Mouse (Mus musculus): Measurements from ENCODE around the gene Vstm2b. TPM values are rescaled to one million over a fixed set of nuclear protein-coding genes. Genes with fewer than 3 reads are reported as not detected.

The Vstm2b gene
- polyA plus RNA-seq, 1 experiment: not detected

GRCm38 (mm10) chr7:40921281-40921680 is 23.2 kb downstream of the Vstm2b start:
- H3K27me3 ChIP-seq (ENCODE audit: control insufficient read depth, insufficient read depth, insufficient read length): no peaks in the 10 kb centered on the region
- H3K4me3 ChIP-seq: no peak overlapping the region
- TF ChIP-seq POLR2AphosphoS2 (IDR thresholded peaks at IDR 0.05; ENCODE audit: insufficient read length, low read depth) (no peak), TCF3 (IDR thresholded peaks at IDR 0.05; ENCODE audit: insufficient read length, low read depth) (no peak), REST (IDR thresholded peaks at IDR 0.05; ENCODE audit: insufficient read depth, insufficient read length) (no peak), MYOD1 (IDR thresholded peaks at IDR 0.05; ENCODE audit: control insufficient read depth in 1 of 3, insufficient read length in 2 of 3, low read depth in 2 of 3) (no peak), E2F4 (IDR thresholded peaks at IDR 0.05; ENCODE audit: insufficient read depth) (no peak), TCF12 (IDR thresholded peaks at IDR 0.05; ENCODE audit: insufficient read depth, poor library complexity, severe bottlenecking) (no peak), POLR2A (IDR thresholded peaks at IDR 0.05; ENCODE audit: insufficient read length, low read depth) (no peak)
- H3K36me3 ChIP-seq (ENCODE audit: control insufficient read depth, insufficient read depth): no peaks in the 10 kb centered on the region
- H3ac ChIP-seq (ENCODE audit: control insufficient read depth, insufficient read length): no peak overlapping the region
- H3K4me2 ChIP-seq (ENCODE audit: low read depth): no peak overlapping the region
- H3K79me2 ChIP-seq (ENCODE audit: control insufficient read depth, insufficient read depth): no peaks in the 10 kb centered on the region

- H3K27me3 ChIP-seq (ENCODE audit: control insufficient read depth, insufficient read depth, insufficient read length): no peaks in the 10 kb centered on the region
- no peak overlapping the region for H3K4me2 ChIP-seq (ENCODE audit: low read depth)
- no peak overlapping the region for H3ac ChIP-seq (ENCODE audit: control insufficient read depth, insufficient read length)
- H3K4me3 ChIP-seq: no peak overlapping the region
- H3K79me2 ChIP-seq (ENCODE audit: control insufficient read depth, insufficient read depth): no peaks in the 10 kb centered on the region
- no peaks in the 10 kb centered on the region for H3K36me3 ChIP-seq (ENCODE audit: control insufficient read depth, insufficient read depth)
- TF ChIP-seq MYOG (IDR thresholded peaks at IDR 0.05; ENCODE audit: control insufficient read depth in 1 of 3, insufficient read depth in 1 of 3, insufficient read length in 2 of 3, low read depth in 2 of 3): no peak
- no peak for TF ChIP-seq MAX (IDR thresholded peaks at IDR 0.05; ENCODE audit: low read depth)
- TF ChIP-seq POLR2A (IDR thresholded peaks at IDR 0.05; ENCODE audit: insufficient read length, low read depth): no peak
- no peak for TF ChIP-seq SRF (IDR thresholded peaks at IDR 0.05; ENCODE audit: control insufficient read depth, insufficient read length, low read depth)
- TF ChIP-seq TCF3 (IDR thresholded peaks at IDR 0.05; ENCODE audit: insufficient read length, low read depth): no peak
- TF ChIP-seq E2F4 (IDR thresholded peaks at IDR 0.05; ENCODE audit: insufficient read depth): no peak
- no peak for TF ChIP-seq CEBPB (IDR thresholded peaks at IDR 0.05; ENCODE audit: insufficient read depth, poor library complexity, severe bottlenecking)
- no peak for TF ChIP-seq USF1 (IDR thresholded peaks at IDR 0.05; ENCODE audit: low read depth)
- TF ChIP-seq REST (IDR thresholded peaks at IDR 0.05; ENCODE audit: insufficient read depth, insufficient read length): no peak
- no peak for TF ChIP-seq MYOD1 (IDR thresholded peaks at IDR 0.05; ENCODE audit: control insufficient read depth in 1 of 3, insufficient read length in 2 of 3, low read depth in 2 of 3)
- no peak for TF ChIP-seq POLR2AphosphoS2 (IDR thresholded peaks at IDR 0.05; ENCODE audit: insufficient read length, low read depth)
- no peak for TF ChIP-seq TCF12 (IDR thresholded peaks at IDR 0.05; ENCODE audit: insufficient read depth, poor library complexity, severe bottlenecking)
Observed at GRCm38 (mm10) chr7:40922871-40923270, 24.7 kb downstream of the Vstm2b start.

DNA sequence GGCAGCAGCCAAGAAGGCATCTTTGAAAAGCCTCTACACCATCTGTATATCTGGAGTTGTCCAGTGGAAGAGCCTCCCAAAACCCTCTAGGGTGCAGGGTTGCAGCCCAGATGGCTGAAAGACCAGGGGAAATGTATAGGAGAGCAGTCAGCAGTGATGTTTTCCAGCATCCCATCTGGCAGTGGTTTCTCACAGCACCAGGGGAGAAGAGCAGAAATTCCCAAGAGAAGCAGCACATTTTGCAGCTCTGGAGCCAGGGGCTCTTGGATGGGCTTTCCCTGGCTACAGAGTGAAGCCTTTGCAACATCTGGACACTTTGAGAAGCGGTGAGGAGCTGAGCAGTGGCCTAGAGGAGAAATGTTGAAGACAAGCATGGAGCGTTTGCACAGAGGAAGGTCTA is 30.3 kb downstream of the Vstm2b start:
- Histone ChIP-seq H3K4me2 (ENCODE audit: low read depth) (no peak overlapping the region), H3K27me3 (ENCODE audit: control insufficient read depth, insufficient read depth, insufficient read length) (no peaks in the 10 kb centered on the region)
- TF ChIP-seq CEBPB (IDR thresholded peaks at IDR 0.05; ENCODE audit: insufficient read depth, poor library complexity, severe bottlenecking): no peak
- TF ChIP-seq E2F4 (IDR thresholded peaks at IDR 0.05; ENCODE audit: insufficient read depth): no peak
- TF ChIP-seq POLR2A (IDR thresholded peaks at IDR 0.05; ENCODE audit: insufficient read length, low read depth): no peak
- no peak for TF ChIP-seq MYOG (IDR thresholded peaks at IDR 0.05; ENCODE audit: control insufficient read depth in 1 of 3, insufficient read depth in 1 of 3, insufficient read length in 2 of 3, low read depth in 2 of 3)
- no peak for TF ChIP-seq SRF (IDR thresholded peaks at IDR 0.05; ENCODE audit: control insufficient read depth, insufficient read length, low read depth)
- TF ChIP-seq REST (IDR thresholded peaks at IDR 0.05; ENCODE audit: insufficient read depth, insufficient read length): no peak
- TF ChIP-seq MYOD1 (IDR thresholded peaks at IDR 0.05; ENCODE audit: control insufficient read depth in 1 of 3, insufficient read length in 2 of 3, low read depth in 2 of 3): no peak
- TF ChIP-seq USF1 (IDR thresholded peaks at IDR 0.05; ENCODE audit: low read depth): no peak
- no peak for TF ChIP-seq MAX (IDR thresholded peaks at IDR 0.05; ENCODE audit: low read depth)

GRCm38 (mm10) chr7:40936617-40937212 is 38.6 kb downstream of the Vstm2b start:
- Histone ChIP-seq H3K4me3 (no peak overlapping the region), H3K4me2 (ENCODE audit: low read depth) (no peak overlapping the region), H3ac (ENCODE audit: control insufficient read depth, insufficient read length) (no peak overlapping the region), H3K27me3 (ENCODE audit: control insufficient read depth, insufficient read depth, insufficient read length) (no peaks in the 10 kb centered on the region), H3K79me2 (ENCODE audit: control insufficient read depth, insufficient read depth) (no peaks in the 10 kb centered on the region), H3K36me3 (ENCODE audit: control insufficient read depth, insufficient read depth) (no peaks in the 10 kb centered on the region)
- TF ChIP-seq USF1 (IDR thresholded peaks at IDR 0.05; ENCODE audit: low read depth) (no peak), REST (IDR thresholded peaks at IDR 0.05; ENCODE audit: insufficient read depth, insufficient read length) (no peak), SRF (IDR thresholded peaks at IDR 0.05; ENCODE audit: control insufficient read depth, insufficient read length, low read depth) (no peak), MYOD1 (IDR thresholded peaks at IDR 0.05; ENCODE audit: control insufficient read depth in 1 of 3, insufficient read length in 2 of 3, low read depth in 2 of 3) (no peak), MYOG (IDR thresholded peaks at IDR 0.05; ENCODE audit: control insufficient read depth in 1 of 3, insufficient read depth in 1 of 3, insufficient read length in 2 of 3, low read depth in 2 of 3) (no peak), MAX (IDR thresholded peaks at IDR 0.05; ENCODE audit: low read depth) (no peak), TCF12 (IDR thresholded peaks at IDR 0.05; ENCODE audit: insufficient read depth, poor library complexity, severe bottlenecking) (no peak), E2F4 (IDR thresholded peaks at IDR 0.05; ENCODE audit: insufficient read depth) (no peak), TCF3 (IDR thresholded peaks at IDR 0.05; ENCODE audit: insufficient read length, low read depth) (no peak), CEBPB (IDR thresholded peaks at IDR 0.05; ENCODE audit: insufficient read depth, poor library complexity, severe bottlenecking) (no peak), POLR2AphosphoS2 (IDR thresholded peaks at IDR 0.05; ENCODE audit: insufficient read length, low read depth) (no peak), POLR2A (IDR thresholded peaks at IDR 0.05; ENCODE audit: insufficient read length, low read depth) (no peak)

More for the DNA sequence above, 30.3 kb downstream of the Vstm2b start:
- Histone ChIP-seq H3ac (ENCODE audit: control insufficient read depth, insufficient read length) (no peak overlapping the region), H3K79me2 (ENCODE audit: control insufficient read depth, insufficient read depth) (no peaks in the 10 kb centered on the region), H3K36me3 (ENCODE audit: control insufficient read depth, insufficient read depth) (no peaks in the 10 kb centered on the region), H3K4me3 (no peak overlapping the region)
